Mouse (Mus musculus): ENCODE results near the gene Mast4.

Mast4 gene

GRCm38 (mm10) chr13:102958273-102959270 is 375.7 kb downstream of the Mast4 start:
- DNase-seq = no peak

GRCm38 (mm10) chr13:102957508-102958272 is 376.6 kb downstream of the Mast4 start:
- no peak for DNase-seq

- no peak for DNase-seq
Measured at GRCm38 (mm10) chr13:102955506-102955905, 378.8 kb downstream of the Mast4 start.

GRCm38 (mm10) chr13:102949756-102950155 is 384.5 kb downstream of the Mast4 start:
- no peak for DNase-seq

- no peak for DNase-seq
Measured at GRCm38 (mm10) chr13:102948966-102949365, 385.3 kb downstream of the Mast4 start.

GRCm38 (mm10) chr13:102947546-102947945 is 386.8 kb downstream of the Mast4 start:
- DNase-seq = no peak

GRCm38 (mm10) chr13:102946024-102946821 is 388.1 kb downstream of the Mast4 start:
- no peak for DNase-seq

GRCm38 (mm10) chr13:102945450-102945849 is 388.8 kb downstream of the Mast4 start:
- DNase-seq = no peak

GRCm38 (mm10) chr13:102944516-102944915 is 389.8 kb downstream of the Mast4 start:
- DNase-seq = no peak

GRCm38 (mm10) chr13:102942557-102942956 is 391.7 kb downstream of the Mast4 start:
- no peak for DNase-seq

GRCm38 (mm10) chr13:102940476-102940875 is 393.8 kb downstream of the Mast4 start:
- no peak for DNase-seq

- DNase-seq = no peak
Measured at GRCm38 (mm10) chr13:102936233-102936632, 398.1 kb downstream of the Mast4 start.

GRCm38 (mm10) chr13:102935788-102936187 is 398.5 kb downstream of the Mast4 start:
- DNase-seq = no peak

- DNase-seq = no peak
Measured at GRCm38 (mm10) chr13:102933702-102934101, 400.6 kb downstream of the Mast4 start.

GRCm38 (mm10) chr13:102932434-102932833 is 401.9 kb downstream of the Mast4 start:
- DNase-seq = no peak

- no peak for DNase-seq
Measured at GRCm38 (mm10) chr13:102931951-102932350, 402.3 kb downstream of the Mast4 start.

- no peak for DNase-seq
Measured at GRCm38 (mm10) chr13:102925844-102926598, 408.3 kb downstream of the Mast4 start.

- no peak for DNase-seq
Measured at GRCm38 (mm10) chr13:102919741-102920140, 414.6 kb downstream of the Mast4 start.

- no peak for DNase-seq
Measured at GRCm38 (mm10) chr13:102918616-102919015, 415.7 kb downstream of the Mast4 start.

- no peak for DNase-seq
Measured at GRCm38 (mm10) chr13:102915341-102915740, 419.0 kb downstream of the Mast4 start.

GRCm38 (mm10) chr13:102914800-102915199 is 419.5 kb downstream of the Mast4 start:
- DNase-seq = no peak

- DNase-seq = no peak
Measured at GRCm38 (mm10) chr13:102913919-102914318, 420.4 kb downstream of the Mast4 start.
